Mouse (Mus musculus) spleen, postnatal 4 days (tissue): Measurements from ENCODE around the gene Cct5.
A peak's percentile ranks its signal among the peaks of the same experiment; 100 is the strongest.

Source experiments
- DNase-seq, 2 experiments: peaks; one replicate each; pipeline ENCODE4 v3.0.0; 2022; ENCODE audit warnings: low spot score in 2 of 2

Gene Cct5

GRCm38 (mm10) chr15:31601646-31602374 lies at the start of gene Cct5, which contains the start of gene Fam173b:
TSS of gene Cct5 (minus strand) at chr15:31601804.
TSS of gene Fam173b (plus strand) at chr15:31601852.
- DNase-seq = peak; percentile 98 to 100

GRCm38 (mm10) chr15:31650821-31651220 lies 49.2 kb upstream of the Cct5 start:
- no peak for DNase-seq

- DNase-seq = no peak
Measured at GRCm38 (mm10) chr15:31649691-31650090, 48.1 kb upstream of the Cct5 start.

GRCm38 (mm10) chr15:31647851-31648569 lies 46.4 kb upstream of the Cct5 start:
- DNase-seq = no peak

- DNase-seq = no peak
Measured at GRCm38 (mm10) chr15:31647225-31647624, 45.6 kb upstream of the Cct5 start.

- DNase-seq = no peak
Measured at GRCm38 (mm10) chr15:31636091-31636595, 34.5 kb upstream of the Cct5 start.

- no peak for DNase-seq
Measured at GRCm38 (mm10) chr15:31634582-31634981, 33.0 kb upstream of the Cct5 start.

GRCm38 (mm10) chr15:31632478-31632877 lies 30.9 kb upstream of the Cct5 start:
- no peak for DNase-seq

GRCm38 (mm10) chr15:31631396-31631858 lies 29.8 kb upstream of the Cct5 start:
- DNase-seq = no peak

- DNase-seq = no peak
Measured at GRCm38 (mm10) chr15:31629556-31629955, 28.0 kb upstream of the Cct5 start.

GRCm38 (mm10) chr15:31628180-31628579 lies 26.6 kb upstream of the Cct5 start:
- no peak for DNase-seq

GRCm38 (mm10) chr15:31627277-31628154 lies 25.9 kb upstream of the Cct5 start:
- DNase-seq = no peak

GRCm38 (mm10) chr15:31619521-31619920 lies 17.9 kb upstream of the Cct5 start:
- no peak for DNase-seq

GRCm38 (mm10) chr15:31617261-31617660 lies 15.7 kb upstream of the Cct5 start:
- DNase-seq = no peak

- no peak for DNase-seq
Measured at GRCm38 (mm10) chr15:31614666-31615065, 13.1 kb upstream of the Cct5 start.

- no peak for DNase-seq
Measured at GRCm38 (mm10) chr15:31613826-31614453, 12.3 kb upstream of the Cct5 start.

GRCm38 (mm10) chr15:31611976-31612375 lies 10.4 kb upstream of the Cct5 start:
- DNase-seq = no peak

GRCm38 (mm10) chr15:31611027-31611426 lies 9.4 kb upstream of the Cct5 start:
- DNase-seq = no peak

- no peak for DNase-seq
Measured at GRCm38 (mm10) chr15:31606821-31607220, 5.2 kb upstream of the Cct5 start.

GRCm38 (mm10) chr15:31603113-31603512 lies 1.5 kb upstream of the Cct5 start:
- DNase-seq = no peak

- peak; percentile 53 to 73 for DNase-seq
Measured at GRCm38 (mm10) chr15:31602426-31602825, 822 bp upstream of the Cct5 start.
